Mouse (Mus musculus) embryonic facial prominence, embryonic 10.5 days (tissue): ENCODE data around the gene Lyg2. TPM values are rescaled to one million over a fixed set of nuclear protein-coding genes. Genes with fewer than 3 reads are reported as not detected.
A peak's percentile ranks its signal among the peaks of the same experiment; 100 is the strongest.

ENCODE experiments used
- DNase-seq: peaks from one replicate; pipeline ENCODE4 v3.0.0-alpha.2; 2017; ENCODE audit warnings: low spot score
- H3K27ac ChIP-seq: fragments of 300-500 bp; sonication (generic); replicated peaks from 2 replicates; pipeline ENCODE4 v1.5.1; 2016; ENCODE audit warnings: mild to moderate bottlenecking
- H3K27me3 ChIP-seq: fragments of 300-500 bp; sonication (generic); replicated peaks from 2 replicates; pipeline ENCODE4 v1.6.1; 2016; ENCODE audit warnings: low read depth, mild to moderate bottlenecking; ENCODE audit not compliant: poor library complexity, severe bottlenecking
- H3K36me3 ChIP-seq: fragments of 300-500 bp; sonication (generic); replicated peaks from 2 replicates; pipeline ENCODE4 v1.6.1; 2016; ENCODE audit warnings: mild to moderate bottlenecking, moderate library complexity
- H3K4me1 ChIP-seq: fragments of 300-500 bp; sonication (generic); 2 replicates; pipeline ENCODE4 v1.6.1; 2016
- H3K4me3 ChIP-seq: fragments of 300-500 bp; sonication (generic); 2 replicates; pipeline ENCODE4 v1.5.1; 2016; ENCODE audit warnings: mild to moderate bottlenecking, moderate library complexity
- H3K9me3 ChIP-seq: fragments of 300-500 bp; sonication (generic); 2 replicates; pipeline ENCODE4 v1.6.1; 2016; ENCODE audit warnings: mild to moderate bottlenecking
- WGBS: fragments of 180-500 bp; shearing (Covaris S2); methylation state at CpG from one replicate; pipeline ENCODE4 v1.1.7; 2016; 5-methylcytosine and 5-hydroxymethylcytosine counted together
- polyA plus RNA-seq: library from polyadenylated mRNA; unstranded; fragments of >200 nt; fragmentation: Nextera tagmentation; extraction: Ambion mirVana; gene quantifications from 2 replicates; pipeline ENCODE4 v1.2.1, GENCODE M21; 2016

Gene Lyg2
- polyA plus RNA-seq, 1 experiment from 2014 or later: not detected

DNA sequence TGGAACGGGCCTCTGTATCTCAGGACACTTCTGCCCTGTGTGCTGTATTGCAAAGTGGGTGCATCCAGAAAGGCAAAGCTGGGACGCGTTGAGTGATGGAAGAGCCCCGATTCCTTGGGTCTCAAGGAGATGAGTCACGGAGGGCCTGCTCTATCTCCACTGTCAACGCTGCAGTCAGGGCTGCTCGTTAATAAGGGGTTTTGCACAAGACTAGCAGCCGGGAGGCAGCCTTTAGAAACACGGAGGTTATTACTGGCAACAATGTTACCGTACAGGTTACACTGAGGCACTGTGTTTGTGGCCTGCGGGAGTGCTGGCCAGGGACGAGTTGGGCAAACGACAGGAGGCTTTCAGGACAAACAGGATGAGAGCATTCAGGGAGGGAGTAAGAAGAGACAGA is 1.4 kb upstream of the Lyg2 start:
- H3K4me3 ChIP-seq: no peak overlapping the region
- no peak overlapping the region for H3K27ac ChIP-seq
- H3K9me3 ChIP-seq: no peaks in the 10 kb centered on the region
- DNase-seq: no peak
- no peaks in the 10 kb centered on the region for H3K4me1 ChIP-seq
- 79% methylated on average over 13 of the region's 13 CpGs for WGBS
- no peaks in the 10 kb centered on the region for H3K27me3 ChIP-seq
- H3K36me3 ChIP-seq: no peaks in the 10 kb centered on the region

- no peaks in the 10 kb centered on the region for H3K9me3 ChIP-seq
- no peaks in the 10 kb centered on the region for H3K27me3 ChIP-seq
- no peak overlapping the region for H3K27ac ChIP-seq
- no peak overlapping the region for H3K4me3 ChIP-seq
- 80% methylated on average over 2 of the region's 2 CpGs for WGBS
- H3K4me1 ChIP-seq: no peaks in the 10 kb centered on the region
- no peak for DNase-seq
- H3K36me3 ChIP-seq: no peaks in the 10 kb centered on the region
Observed at GRCm38 (mm10) chr1:37912751-37913150, 3.5 kb downstream of the Lyg2 start.

- WGBS: 39% methylated on average over 6 of the region's 6 CpGs
- DNase-seq: peak; percentile 22
Observed at GRCm38 (mm10) chr1:37903178-37903577, 13.1 kb downstream of the Lyg2 start.

DNA sequence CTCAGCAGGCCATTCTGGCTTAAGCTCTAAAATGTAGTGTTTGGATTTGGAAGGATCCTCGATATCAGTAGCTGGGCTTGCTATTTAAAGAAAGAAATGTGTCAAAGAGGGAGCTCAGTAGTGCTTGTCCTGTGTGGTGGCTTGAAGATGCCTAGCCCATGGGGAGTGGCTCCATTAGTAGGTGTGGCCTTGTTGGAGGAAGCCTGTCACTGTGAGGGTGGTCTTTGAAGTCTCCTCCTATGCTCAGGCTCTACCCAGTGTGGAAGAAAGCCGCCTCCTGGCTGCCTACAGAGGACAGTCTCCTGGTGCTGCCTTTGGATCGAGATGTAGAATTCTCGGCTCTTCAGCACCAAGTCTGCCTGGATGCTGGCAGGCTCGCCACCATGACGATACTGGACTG is 16.0 kb downstream of the Lyg2 start:
- no peaks in the 10 kb centered on the region for H3K27me3 ChIP-seq
- H3K27ac ChIP-seq: no peak overlapping the region
- no peaks in the 10 kb centered on the region for H3K9me3 ChIP-seq
- no peak overlapping the region for H3K4me3 ChIP-seq
- DNase-seq: no peak
- peaks cover 54% of the 10 kb centered on the region for H3K36me3 ChIP-seq
- 52% methylated on average over 6 of the region's 6 CpGs for WGBS
- H3K4me1 ChIP-seq: no peaks in the 10 kb centered on the region

More at GRCm38 (mm10) chr1:37903178-37903577, 13.1 kb downstream of the Lyg2 start:
- no peak overlapping the region for H3K27ac ChIP-seq
- H3K9me3 ChIP-seq: no peaks in the 10 kb centered on the region
- H3K4me3 ChIP-seq: no peak overlapping the region
- no peaks in the 10 kb centered on the region for H3K4me1 ChIP-seq
- H3K27me3 ChIP-seq: no peaks in the 10 kb centered on the region
- H3K36me3 ChIP-seq: peaks cover 25% of the 10 kb centered on the region

- Histone ChIP-seq H3K27me3 (no peaks in the 10 kb centered on the region), H3K27ac (no peak overlapping the region), H3K4me1 (no peaks in the 10 kb centered on the region), H3K9me3 (no peaks in the 10 kb centered on the region), H3K4me3 (no peak overlapping the region), H3K36me3 (peaks cover 59% of the 10 kb centered on the region)
- DNase-seq: no peak
- 76% methylated on average over 4 of the region's 4 CpGs for WGBS
Observed at GRCm38 (mm10) chr1:37899816-37900215, 16.5 kb downstream of the Lyg2 start.

DNA sequence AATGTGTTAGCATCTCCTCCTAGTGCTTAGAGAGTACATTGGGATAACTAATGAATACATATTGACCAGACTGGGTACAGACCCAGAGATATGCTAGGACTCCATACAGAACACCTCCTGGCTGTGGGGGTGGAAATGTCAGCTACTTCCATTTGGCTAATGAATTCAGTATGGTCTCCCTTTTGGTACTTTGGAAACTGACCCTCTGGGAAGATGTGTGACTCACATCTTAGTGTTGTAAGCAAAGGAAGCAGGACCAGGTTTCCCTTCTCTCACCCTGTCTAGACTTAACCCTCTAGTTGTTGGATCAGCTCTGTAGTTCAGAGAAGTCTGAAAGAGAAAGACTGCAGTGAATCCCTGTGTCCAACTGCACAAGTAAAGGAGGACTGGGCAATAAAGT is 21.7 kb downstream of the Lyg2 start:
- H3K4me1 ChIP-seq: peaks cover 10% of the 10 kb centered on the region
- H3K9me3 ChIP-seq: no peaks in the 10 kb centered on the region
- DNase-seq: no peak
- no peaks in the 10 kb centered on the region for H3K27me3 ChIP-seq
- H3K27ac ChIP-seq: no peak overlapping the region
- H3K4me3 ChIP-seq: no peak overlapping the region
- H3K36me3 ChIP-seq: peaks cover 59% of the 10 kb centered on the region

DNA sequence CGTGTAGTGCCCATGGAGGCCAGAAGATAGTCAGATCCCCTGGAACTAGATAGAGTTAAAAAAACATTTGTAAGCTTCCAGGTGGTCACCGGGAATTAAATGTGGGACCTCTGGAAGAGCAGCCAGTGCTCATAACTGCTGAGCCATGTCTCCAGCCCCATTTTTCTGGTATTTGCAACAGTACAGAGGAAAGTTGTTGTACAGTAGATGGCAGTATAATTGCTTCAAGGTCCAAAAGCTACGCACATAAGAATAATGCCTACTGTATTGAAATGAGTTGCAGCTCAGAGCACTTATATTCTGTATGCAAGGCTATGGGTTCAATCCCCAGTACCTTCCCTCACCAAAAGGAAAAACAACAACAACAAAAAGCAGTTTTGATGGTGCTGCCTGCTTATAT is 24.9 kb downstream of the Lyg2 start:
- Histone ChIP-seq H3K36me3 (peaks cover 28% of the 10 kb centered on the region), H3K4me1 (peaks cover 17% of the 10 kb centered on the region), H3K27ac (no peak overlapping the region), H3K27me3 (no peaks in the 10 kb centered on the region), H3K4me3 (peak overlapping the region; percentile 81), H3K9me3 (no peaks in the 10 kb centered on the region)
- DNase-seq: no peak
- WGBS: 80% methylated on average over 3 of the region's 3 CpGs

DNA sequence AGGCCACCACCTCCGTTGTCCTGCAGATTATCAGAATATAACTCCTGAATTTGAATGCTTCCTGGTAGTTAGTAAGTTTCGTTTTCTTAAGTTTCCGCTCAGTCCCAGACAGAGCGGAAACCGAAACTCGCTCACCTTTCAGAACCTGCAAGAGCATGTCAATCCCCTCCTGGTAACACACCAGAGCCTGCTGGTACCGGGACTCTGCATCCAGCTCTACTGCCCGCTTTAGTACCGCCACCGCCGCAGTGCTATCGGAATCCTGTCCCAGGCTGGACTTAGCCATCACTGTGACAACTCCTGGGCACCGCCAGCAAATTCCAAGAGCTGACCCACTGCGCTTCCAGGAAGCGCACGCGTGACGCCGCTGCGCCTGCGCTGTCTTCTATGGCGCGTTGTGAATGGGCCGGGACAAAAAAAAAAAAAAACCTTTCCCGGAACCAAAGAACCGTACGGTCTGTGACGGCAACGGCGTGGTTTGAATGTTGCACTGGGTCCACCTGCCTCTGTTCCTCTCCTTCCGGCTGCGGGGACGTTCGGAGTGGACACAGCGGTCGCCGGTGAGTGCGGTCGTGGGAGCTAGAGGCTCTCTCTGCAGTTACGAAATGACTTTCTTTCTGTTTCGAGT is 26.2 kb downstream of the Lyg2 start, which contains the start of the genes Mitd1 and Mrpl30:
Gene Mitd1, minus strand, starts transcription at position 387 of the 628 bp plus-strand sequence.
Gene Mrpl30, plus strand, starts transcription at position 453 of the 628 bp plus-strand sequence.
- Histone ChIP-seq H3K27ac (peak within 1 kb of the TSS; percentile 84), H3K9me3 (no peaks in the 10 kb centered on the region), H3K4me3 (peak within 1 kb of the TSS; percentile 81), H3K27me3 (no peaks in the 10 kb centered on the region), H3K36me3 (peaks cover 15% of the 10 kb centered on the region), H3K4me1 (peaks cover 17% of the 10 kb centered on the region)
- DNase-seq: peak; percentile 90
- under 1% methylated on average over 41 of the region's 41 CpGs for WGBS

GRCm38 (mm10) chr1:37889206-37889605 is 27.1 kb downstream of the Lyg2 start:
- peak overlapping the region; percentile 81 for H3K4me3 ChIP-seq
- no peak for DNase-seq
- WGBS: 83% methylated on average over 7 of the region's 7 CpGs

DNA sequence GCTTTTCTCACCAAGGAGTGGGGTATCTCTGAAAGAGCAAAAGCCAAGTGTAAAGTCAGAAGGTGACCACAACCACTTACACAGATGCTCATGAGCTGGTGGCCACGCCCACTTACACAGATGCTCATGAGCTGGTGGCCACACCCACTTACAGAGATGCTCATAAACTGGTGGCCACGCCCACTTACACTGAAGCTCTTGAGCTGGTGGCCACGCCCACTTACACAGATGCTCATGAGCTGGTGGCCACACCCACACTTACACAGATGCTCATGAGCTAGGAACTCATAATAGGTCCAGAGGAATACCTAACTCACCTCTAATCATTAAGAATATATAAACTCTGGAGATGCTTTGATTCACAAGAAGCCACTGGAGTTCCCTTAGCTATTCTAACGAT is 31.8 kb downstream of the Lyg2 start:
- H3K4me3 ChIP-seq: no peak overlapping the region
- H3K4me1 ChIP-seq: peaks cover 5% of the 10 kb centered on the region
- no peak for DNase-seq
- 86% methylated on average over 4 of the region's 4 CpGs for WGBS
- H3K9me3 ChIP-seq: no peaks in the 10 kb centered on the region
- peaks cover 46% of the 10 kb centered on the region for H3K36me3 ChIP-seq
- H3K27me3 ChIP-seq: no peaks in the 10 kb centered on the region
- no peak overlapping the region for H3K27ac ChIP-seq

More at GRCm38 (mm10) chr1:37889206-37889605, 27.1 kb downstream of the Lyg2 start:
- Histone ChIP-seq H3K36me3 (peaks cover 11% of the 10 kb centered on the region), H3K9me3 (no peaks in the 10 kb centered on the region), H3K27ac (no peak overlapping the region), H3K4me1 (peaks cover 17% of the 10 kb centered on the region), H3K27me3 (no peaks in the 10 kb centered on the region)

- DNase-seq: no peak
- Histone ChIP-seq H3K36me3 (peaks cover 56% of the 10 kb centered on the region), H3K4me1 (no peaks in the 10 kb centered on the region), H3K27me3 (no peaks in the 10 kb centered on the region), H3K4me3 (no peak overlapping the region), H3K27ac (no peak overlapping the region), H3K9me3 (no peaks in the 10 kb centered on the region)
- WGBS: 87% methylated on average over 4 of the region's 4 CpGs
Observed at GRCm38 (mm10) chr1:37883411-37883810, 32.9 kb downstream of the Lyg2 start.

DNA sequence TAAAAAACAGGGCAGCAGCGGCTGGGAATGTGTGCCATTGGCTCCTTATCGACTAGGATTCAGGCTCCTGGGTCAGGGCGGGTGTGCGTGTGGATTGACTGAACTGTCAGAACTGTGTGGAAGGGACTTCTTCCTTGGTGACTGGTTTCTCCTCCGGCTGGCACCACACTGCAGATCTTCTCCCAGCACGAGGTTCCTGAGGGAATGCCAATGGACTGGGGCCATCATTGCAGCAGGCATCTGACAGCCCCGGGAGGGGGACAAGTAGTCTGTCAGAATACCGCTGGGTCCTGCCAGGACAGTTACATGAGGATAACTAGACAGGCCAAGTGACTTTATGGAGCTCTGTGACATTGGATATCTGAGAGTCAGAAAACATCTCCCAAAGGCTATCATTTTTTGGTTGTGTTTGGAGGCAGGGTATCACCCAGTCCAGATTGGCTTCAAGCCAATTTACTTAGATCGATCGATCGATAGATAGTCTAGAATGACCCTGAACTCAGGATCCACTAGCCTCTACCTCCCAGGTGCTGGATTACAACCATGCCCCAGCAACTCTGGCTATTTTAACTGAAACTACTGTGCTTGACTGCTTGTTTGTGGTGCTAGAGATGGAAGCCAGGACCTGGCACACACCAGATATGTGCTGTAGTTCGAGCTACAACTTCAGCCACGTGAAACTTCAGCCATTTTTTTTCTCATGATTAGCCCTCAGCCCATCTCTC is 38.4 kb downstream of the Lyg2 start:
- no peak overlapping the region for H3K4me3 ChIP-seq
- no peak overlapping the region for H3K27ac ChIP-seq
- H3K4me1 ChIP-seq: no peaks in the 10 kb centered on the region
- peaks cover 14% of the 10 kb centered on the region for H3K9me3 ChIP-seq
- 95% methylated on average over 13 of the region's 13 CpGs for WGBS
- H3K27me3 ChIP-seq: no peaks in the 10 kb centered on the region
- no peak for DNase-seq
- H3K36me3 ChIP-seq: peaks cover 80% of the 10 kb centered on the region

GRCm38 (mm10) chr1:37873157-37873556 is 43.1 kb downstream of the Lyg2 start:
- Histone ChIP-seq H3K27ac (no peak overlapping the region), H3K27me3 (no peaks in the 10 kb centered on the region; the same call in 1 of the 2 replicates), H3K4me3 (no peak overlapping the region), H3K9me3 (peaks cover 14% of the 10 kb centered on the region), H3K36me3 (peaks cover 39% of the 10 kb centered on the region), H3K4me1 (peaks cover 10% of the 10 kb centered on the region)
- 93% methylated on average over 4 of the region's 4 CpGs for WGBS
- DNase-seq: no peak
